20 mouse cellular contexts compared by ENCODE assay signal in the genomic region with DNA sequence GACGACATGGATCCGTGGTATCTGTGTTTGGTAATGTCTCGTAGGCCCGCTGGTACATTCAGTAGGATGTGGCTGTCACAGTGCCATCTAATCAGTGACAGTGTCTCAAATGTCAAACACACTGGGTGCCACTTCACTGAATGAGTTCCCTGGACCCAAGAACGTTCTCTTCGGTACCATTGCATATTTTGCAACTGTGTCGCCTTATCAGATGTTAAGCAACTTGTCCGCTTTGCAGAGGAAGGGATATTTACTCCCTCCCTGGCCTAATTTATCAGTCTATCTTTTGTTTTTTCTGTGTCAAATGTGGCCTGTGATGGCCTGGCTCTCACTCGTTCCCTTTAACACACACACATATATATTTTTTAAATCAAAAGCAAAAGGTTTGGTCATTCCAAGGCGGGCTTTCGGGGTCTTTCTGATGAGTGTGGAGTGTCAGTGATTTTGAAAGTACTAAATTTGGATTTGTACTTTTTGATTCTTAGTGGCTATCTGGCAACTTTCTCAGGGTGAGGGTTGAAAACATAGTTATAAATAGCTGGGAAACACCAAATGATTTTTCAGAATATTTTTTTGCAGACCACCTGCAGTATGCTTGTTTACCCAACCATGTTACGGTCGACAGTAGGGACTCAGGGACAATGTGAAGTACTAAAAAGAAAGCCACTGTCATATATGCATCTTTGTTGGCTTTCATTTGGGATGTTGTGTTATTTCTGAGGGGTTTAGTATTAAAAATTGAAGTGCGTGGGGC.
A peak's percentile ranks its signal among the peaks of the same experiment; 100 is the strongest.
DNase-seq lines count a peak whose midpoint lies in the region; ATAC-seq and TF ChIP-seq lines count a peak whose summit lies in the region.
"Had no signal": no experiment of that assay in that cellular context is flagged by ENCODE, and none has a peak within 500 bp of the region (broad histone marks: within the 10 kb centered on the region; RNA-seq: fewer than 3 reads in every experiment).

No protein-coding gene starts in this region.

- H3K36me3 ChIP-seq in liver, adult 2 months (ENCODE audit: control insufficient read depth, insufficient read depth, low read length): no peaks in the 10 kb centered on the region
- no peaks in the 10 kb centered on the region for H3K36me3 ChIP-seq in liver, embryonic 12.5 days
- H3K36me3 ChIP-seq: embryonic facial prominence, embryonic 12.5 days; forebrain, embryonic 15.5 days; heart, embryonic 15.5 days; limb, embryonic 15.5 days; neural tube, embryonic 13.5 days had no signal

- no peak overlapping the region for H3K4me3 ChIP-seq in liver, adult 2 months (ENCODE audit: insufficient read depth, low read depth, low read length)
- no peak overlapping the region for H3K4me3 ChIP-seq in liver, embryonic 12.5 days
- H3K4me3 ChIP-seq: embryonic facial prominence, embryonic 12.5 days; forebrain, embryonic 15.5 days; heart, embryonic 15.5 days; limb, embryonic 15.5 days; neural tube, embryonic 13.5 days had no signal

- no peaks in the 10 kb centered on the region for H3K27me3 ChIP-seq in liver, adult 2 months (ENCODE audit: control insufficient read depth, insufficient read depth, low read length)
- no peaks in the 10 kb centered on the region for H3K27me3 ChIP-seq in liver, embryonic 12.5 days (replicated peaks)
- H3K27me3 ChIP-seq: embryonic facial prominence, embryonic 12.5 days; forebrain, embryonic 15.5 days; heart, embryonic 15.5 days; limb, embryonic 15.5 days; neural tube, embryonic 13.5 days had no signal

- TF ChIP-seq POLR2A in liver, adult 2 months (IDR thresholded peaks at IDR 0.05; ENCODE audit: extremely low read depth, insufficient read depth, low read length): no peak

- DNase-seq in liver, adult 2 months (ENCODE audit: extremely low read depth, low read depth, low spot score): peak; percentile 100
- DNase-seq in urinary bladder, postnatal 14 days (ENCODE audit: low spot score): peak; percentile 24
- no peak for DNase-seq in urinary bladder, postnatal 4 days (ENCODE audit: low spot score in 2 of 2)
- no peak for DNase-seq in cerebellum, postnatal 36 days
- no peak for DNase-seq in layer of hippocampus, postnatal 14 days (ENCODE audit: low spot score in 2 of 2)
- DNase-seq: adrenal gland, postnatal 14 days; cerebellum, adult 18-20 months; heart, adult 18-20 months; kidney, adult 18-20 months; right cerebral cortex, postnatal 14 days had no signal

- no peaks in the 10 kb centered on the region for H3K79me2 ChIP-seq in liver, adult 2 months (ENCODE audit: control insufficient read depth, insufficient read depth, low read length)

- no peak for ATAC-seq in liver, embryonic 12.5 days
- ATAC-seq in granulocyte monocyte progenitor cell, adult 5-6 weeks (replicated peaks; ENCODE audit: poor library complexity, severe bottlenecking): peak; percentile 23; the same call in 1 of the 2 replicates
- ATAC-seq: forebrain, embryonic 15.5 days; hindbrain, postnatal 0 days had no signal

- WGBS in liver, adult 2 months: 48% methylated on average over 14 of the region's 14 CpGs
- WGBS in liver, embryonic 12.5 days (ENCODE audit: insufficient replicate concordance): 66% methylated on average over 14 of the region's 14 CpGs

- no peaks in the 10 kb centered on the region for H3K9me3 ChIP-seq in liver, embryonic 12.5 days (replicated peaks)
- H3K9me3 ChIP-seq: embryonic facial prominence, embryonic 12.5 days; forebrain, embryonic 15.5 days; heart, embryonic 15.5 days; limb, embryonic 15.5 days; neural tube, embryonic 13.5 days had no signal

- H3K4me2 ChIP-seq in liver, embryonic 12.5 days: no peak overlapping the region
- H3K4me2 ChIP-seq: embryonic facial prominence, embryonic 12.5 days; forebrain, embryonic 15.5 days; heart, embryonic 15.5 days; limb, embryonic 15.5 days; midbrain, embryonic 11.5 days; neural tube, embryonic 13.5 days had no signal

- H3K27ac ChIP-seq in liver, adult 2 months (replicated peaks; ENCODE audit: insufficient read depth, low read depth, low read length): peak overlapping the region; percentile 69
- H3K27ac ChIP-seq in liver, embryonic 12.5 days: no peak overlapping the region
- H3K27ac ChIP-seq: embryonic facial prominence, embryonic 12.5 days; forebrain, embryonic 15.5 days; heart, embryonic 15.5 days; hindbrain, postnatal 0 days; limb, embryonic 15.5 days; macrophage; neural tube, embryonic 13.5 days had no signal

- H3K4me1 ChIP-seq in liver, adult 2 months (ENCODE audit: control insufficient read depth, insufficient read depth, low read length): peaks cover 18% of the 10 kb centered on the region
- peaks cover 36% of the 10 kb centered on the region for H3K4me1 ChIP-seq in liver, embryonic 12.5 days

- no peak overlapping the region for H3K9ac ChIP-seq in liver, adult 2 months (ENCODE audit: low read depth, low read length)
- no peak overlapping the region for H3K9ac ChIP-seq in liver, embryonic 12.5 days
- H3K9ac ChIP-seq: embryonic facial prominence, embryonic 12.5 days; forebrain, embryonic 15.5 days; heart, embryonic 15.5 days; limb, embryonic 15.5 days; neural tube, embryonic 13.5 days had no signal

- no peak for TF ChIP-seq CTCF in liver, adult 2 months (IDR thresholded peaks at IDR 0.05; ENCODE audit: low read depth, low read length)

Comparison
In these comparisons a context has a peak if more than half of its experiments do, and no peak if none do; other contexts are left out.
1. DNase-seq: peak in liver, adult 2 months (single experiment) and urinary bladder, postnatal 14 days (single experiment); none in urinary bladder, postnatal 4 days (0 of 2), cerebellum, postnatal 36 days (0 of 2) and layer of hippocampus, postnatal 14 days (0 of 2).